Mouse (Mus musculus) myocyte (in vitro differentiated cells): ENCODE data around the gene C530008M17Rik. TPM values are rescaled to one million over a fixed set of nuclear protein-coding genes. Genes with fewer than 3 reads are reported as not detected.

Source experiments
- H3K27me3 ChIP-seq: one replicate; pipeline ENCODE4 v1.6.1; 2011; ENCODE audit not compliant: control insufficient read depth, insufficient read depth, insufficient read length
- H3K36me3 ChIP-seq: one replicate; pipeline ENCODE4 v1.6.1; 2011; ENCODE audit not compliant: control insufficient read depth, insufficient read depth
- H3K4me2 ChIP-seq: one replicate; pipeline ENCODE4 v1.6.1; 2011; ENCODE audit warnings: low read depth, control low read depth
- H3K4me3 ChIP-seq: one replicate; pipeline ENCODE4 v1.5.1; 2011; ENCODE audit warnings: mild to moderate bottlenecking, control low read depth, moderate library complexity
- H3K79me2 ChIP-seq: one replicate; pipeline ENCODE4 v1.6.1; 2011; ENCODE audit not compliant: control insufficient read depth, insufficient read depth
- H3ac ChIP-seq: one replicate; pipeline ENCODE4 v1.6.1; 2011; ENCODE audit not compliant: control insufficient read depth, insufficient read length
- CEBPB ChIP-seq: IDR thresholded peaks from 2 replicates; pipeline ENCODE4 v1.6.1; 2011; ENCODE audit warnings: mild to moderate bottlenecking, moderate library complexity; ENCODE audit not compliant: poor library complexity, insufficient read depth, severe bottlenecking
- E2F4 ChIP-seq: IDR thresholded peaks from one replicate; pipeline ENCODE4 v1.6.1; 2011; ENCODE audit warnings: mild to moderate bottlenecking, control low read depth, moderate library complexity; ENCODE audit not compliant: insufficient read depth
- MAX ChIP-seq: IDR thresholded peaks from one replicate; pipeline ENCODE4 v1.6.1; 2011; ENCODE audit warnings: low read depth, mild to moderate bottlenecking, control low read depth
- MYOD1 ChIP-seq, 3 experiments: IDR thresholded peaks; one replicate each; pipeline ENCODE4 v1.6.1; 2011; ENCODE audit warnings: control low read depth in 2 of 3, low read depth in 2 of 3, mild to moderate bottlenecking in 2 of 3, moderate library complexity in 1 of 3; ENCODE audit not compliant: insufficient read length in 2 of 3, control insufficient read depth in 1 of 3
- MYOG ChIP-seq, 3 experiments: IDR thresholded peaks; one replicate each; pipeline ENCODE4 v1.6.1; 2011; ENCODE audit warnings: control low read depth in 2 of 3, low read depth in 2 of 3, mild to moderate bottlenecking in 2 of 3; ENCODE audit not compliant: insufficient read length in 2 of 3, control insufficient read depth in 1 of 3, insufficient read depth in 1 of 3
- POLR2A ChIP-seq: IDR thresholded peaks from one replicate; pipeline ENCODE4 v1.6.1; 2011; ENCODE audit warnings: low read depth, mild to moderate bottlenecking, control low read depth, moderate library complexity; ENCODE audit not compliant: insufficient read length
- POLR2AphosphoS2 ChIP-seq: IDR thresholded peaks from one replicate; pipeline ENCODE4 v1.6.1; 2011; ENCODE audit warnings: low read depth, control low read depth; ENCODE audit not compliant: insufficient read length
- REST ChIP-seq: IDR thresholded peaks from one replicate; pipeline ENCODE4 v1.6.1; 2011; ENCODE audit warnings: mild to moderate bottlenecking, control low read depth, moderate library complexity; ENCODE audit not compliant: insufficient read depth, insufficient read length
- SRF ChIP-seq: IDR thresholded peaks from one replicate; pipeline ENCODE4 v1.6.1; 2011; ENCODE audit warnings: low read depth; ENCODE audit not compliant: control insufficient read depth, insufficient read length
- TCF12 ChIP-seq: IDR thresholded peaks from one replicate; pipeline ENCODE4 v1.6.1; 2011; ENCODE audit warnings: mild to moderate bottlenecking, control low read depth; ENCODE audit not compliant: poor library complexity, insufficient read depth, severe bottlenecking
- TCF3 ChIP-seq: IDR thresholded peaks from one replicate; pipeline ENCODE4 v1.6.1; 2011; ENCODE audit warnings: low read depth, control low read depth; ENCODE audit not compliant: insufficient read length
- USF1 ChIP-seq: IDR thresholded peaks from one replicate; pipeline ENCODE4 v1.6.1; 2011; ENCODE audit warnings: low read depth, mild to moderate bottlenecking, control low read depth, moderate library complexity
- polyA plus RNA-seq: library from polyadenylated mRNA; unstranded; fragments of >200 nt; fragmentation: generic; extraction: Trizol; gene quantifications from one replicate; pipeline ENCODE4 v1.2.1, GENCODE M21; 2012; ENCODE audit warnings: missing spikeins

C530008M17Rik gene
- polyA plus RNA-seq, 1 experiment: 0.94 TPM

- Histone ChIP-seq H3K79me2 (no peaks in the 10 kb centered on the region), H3K36me3 (no peaks in the 10 kb centered on the region), H3K4me2 (no peak overlapping the region), H3K4me3 (no peak overlapping the region), H3K27me3 (no peaks in the 10 kb centered on the region), H3ac (no peak overlapping the region)
- TF ChIP-seq POLR2AphosphoS2 (no peak), MYOG (IDR thresholded peaks at IDR 0.05; ENCODE audit: control insufficient read depth in 1 of 3, insufficient read depth in 1 of 3, insufficient read length in 2 of 3, low read depth in 2 of 3) (no peak), REST (no peak), CEBPB (no peak), TCF3 (no peak), POLR2A (no peak), E2F4 (no peak), USF1 (no peak), MAX (no peak), TCF12 (no peak), MYOD1 (IDR thresholded peaks at IDR 0.05; ENCODE audit: control insufficient read depth in 1 of 3, insufficient read length in 2 of 3, low read depth in 2 of 3) (no peak), SRF (no peak)
These were observed 96.0 kb downstream of the C530008M17Rik start for GRCm38 (mm10) chr5:76752351-76752750.

GRCm38 (mm10) chr5:76760349-76760748, 104.0 kb downstream of the C530008M17Rik start:
- H3K4me3 ChIP-seq: no peak overlapping the region
- no peak overlapping the region for H3ac ChIP-seq
- TF ChIP-seq MYOG (IDR thresholded peaks at IDR 0.05; ENCODE audit: control insufficient read depth in 1 of 3, insufficient read depth in 1 of 3, insufficient read length in 2 of 3, low read depth in 2 of 3) (no peak), E2F4 (no peak), MYOD1 (IDR thresholded peaks at IDR 0.05; ENCODE audit: control insufficient read depth in 1 of 3, insufficient read length in 2 of 3, low read depth in 2 of 3) (no peak), POLR2A (no peak), POLR2AphosphoS2 (no peak), TCF12 (no peak), MAX (no peak), REST (no peak), CEBPB (no peak), SRF (no peak), TCF3 (no peak), USF1 (no peak)
- H3K27me3 ChIP-seq: no peaks in the 10 kb centered on the region
- H3K4me2 ChIP-seq: no peak overlapping the region
- no peaks in the 10 kb centered on the region for H3K79me2 ChIP-seq
- no peaks in the 10 kb centered on the region for H3K36me3 ChIP-seq

- no peaks in the 10 kb centered on the region for H3K36me3 ChIP-seq
- no peaks in the 10 kb centered on the region for H3K27me3 ChIP-seq
- TF ChIP-seq POLR2AphosphoS2: no peak
- no peak for TF ChIP-seq TCF3
- no peak for TF ChIP-seq POLR2A
- TF ChIP-seq MAX: no peak
- TF ChIP-seq MYOD1 (IDR thresholded peaks at IDR 0.05; ENCODE audit: control insufficient read depth in 1 of 3, insufficient read length in 2 of 3, low read depth in 2 of 3): no peak
- TF ChIP-seq MYOG (IDR thresholded peaks at IDR 0.05; ENCODE audit: control insufficient read depth in 1 of 3, insufficient read depth in 1 of 3, insufficient read length in 2 of 3, low read depth in 2 of 3): no peak
- no peaks in the 10 kb centered on the region for H3K79me2 ChIP-seq
- H3ac ChIP-seq: no peak overlapping the region
- H3K4me3 ChIP-seq: no peak overlapping the region
- H3K4me2 ChIP-seq: no peak overlapping the region
These were observed 105.9 kb downstream of the C530008M17Rik start for GRCm38 (mm10) chr5:76762030-76762698.

GRCm38 (mm10) chr5:76763148-76763701, 106.9 kb downstream of the C530008M17Rik start:
- no peaks in the 10 kb centered on the region for H3K27me3 ChIP-seq
- H3K79me2 ChIP-seq: no peaks in the 10 kb centered on the region
- H3ac ChIP-seq: no peak overlapping the region
- H3K4me2 ChIP-seq: no peak overlapping the region
- no peak overlapping the region for H3K4me3 ChIP-seq
- no peak for TF ChIP-seq TCF12
- TF ChIP-seq SRF: no peak
- no peak for TF ChIP-seq MYOG (IDR thresholded peaks at IDR 0.05; ENCODE audit: control insufficient read depth in 1 of 3, insufficient read depth in 1 of 3, insufficient read length in 2 of 3, low read depth in 2 of 3)
- no peak for TF ChIP-seq POLR2AphosphoS2
- no peak for TF ChIP-seq CEBPB
- no peak for TF ChIP-seq MAX
- no peaks in the 10 kb centered on the region for H3K36me3 ChIP-seq
